Mouse (Mus musculus) right cerebral cortex, postnatal 14 days (tissue): ENCODE measurements at regions not wholly inside any gene's neighbourhood (a gene's known extent, or its start where the extent isn't known, plus 50 kb on each side); places are given as distances from the start of the nearest gene placed in this dataset.

Experiments used
- DNase-seq: peaks from one replicate; pipeline ENCODE4 v3.0.0; 2022

DNA sequence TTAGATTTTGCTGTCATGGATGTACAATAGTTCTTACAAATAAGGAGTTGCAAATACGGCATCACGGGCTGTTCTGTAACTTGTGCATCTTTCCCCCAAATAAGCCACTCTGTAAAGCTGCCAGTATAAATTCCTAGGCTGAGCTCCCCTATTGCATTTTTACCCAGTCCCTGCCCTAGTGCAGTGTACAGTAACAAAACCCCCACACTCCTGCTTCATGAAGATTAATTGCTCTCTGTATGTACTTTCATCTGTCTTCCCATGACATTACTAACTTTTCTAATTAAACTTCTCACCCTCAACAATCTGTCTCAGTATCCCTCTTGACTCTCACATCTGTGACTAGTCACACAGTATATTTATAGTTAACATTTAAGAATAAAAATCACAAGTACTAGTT lies 73.4 kb downstream of the Tm4sf1 start:
- no peak for DNase-seq

DNA sequence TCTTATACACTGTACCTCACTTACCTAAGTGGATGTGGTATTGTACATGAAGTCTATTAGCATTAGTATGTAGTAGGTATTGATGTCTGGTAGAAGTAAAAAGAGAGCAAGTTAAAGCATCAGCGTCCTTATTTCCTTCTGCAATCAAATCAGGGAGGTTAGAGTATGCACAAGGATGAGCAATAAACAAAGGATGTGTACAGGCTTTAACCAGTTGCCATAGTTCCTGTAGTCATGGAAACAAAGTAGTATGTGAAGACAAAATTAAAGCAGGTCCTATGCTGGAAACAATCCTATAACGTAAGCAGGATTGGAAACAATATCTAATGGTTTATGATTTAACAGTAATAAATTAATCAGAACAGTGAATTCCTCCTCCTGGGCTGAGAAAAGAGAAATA lies 78.0 kb downstream of the Tm4sf1 start:
- DNase-seq, result no peak

DNA sequence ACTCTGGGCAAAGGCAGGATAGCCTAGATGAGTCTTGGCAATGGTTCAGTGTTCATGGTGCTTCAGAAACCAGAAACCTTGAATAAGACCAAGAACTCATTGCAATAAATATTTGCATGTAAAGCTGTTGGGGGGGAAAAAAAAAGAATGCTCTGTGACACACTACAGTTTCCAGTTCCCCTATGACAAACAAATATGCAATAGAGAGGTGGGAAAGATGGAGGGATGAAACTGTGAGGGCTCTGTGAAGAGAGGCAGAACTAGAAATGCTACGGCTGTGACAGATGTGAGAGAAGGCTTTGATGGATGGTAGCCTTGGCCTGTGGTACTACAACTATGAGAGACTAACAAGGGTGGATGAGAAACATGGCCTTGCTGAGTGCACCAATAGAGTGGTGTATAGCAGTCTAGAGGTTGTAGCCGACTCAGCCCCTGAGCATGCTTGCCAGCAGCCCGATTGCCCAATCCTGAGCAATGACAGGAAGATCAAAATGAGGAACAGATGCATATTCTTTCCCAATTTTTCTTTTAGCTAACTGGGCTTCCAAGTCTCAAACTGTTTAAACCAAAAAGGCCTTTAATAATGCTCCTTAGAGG lies 79.4 kb downstream of the Tm4sf1 start:
- no peak for DNase-seq

DNA sequence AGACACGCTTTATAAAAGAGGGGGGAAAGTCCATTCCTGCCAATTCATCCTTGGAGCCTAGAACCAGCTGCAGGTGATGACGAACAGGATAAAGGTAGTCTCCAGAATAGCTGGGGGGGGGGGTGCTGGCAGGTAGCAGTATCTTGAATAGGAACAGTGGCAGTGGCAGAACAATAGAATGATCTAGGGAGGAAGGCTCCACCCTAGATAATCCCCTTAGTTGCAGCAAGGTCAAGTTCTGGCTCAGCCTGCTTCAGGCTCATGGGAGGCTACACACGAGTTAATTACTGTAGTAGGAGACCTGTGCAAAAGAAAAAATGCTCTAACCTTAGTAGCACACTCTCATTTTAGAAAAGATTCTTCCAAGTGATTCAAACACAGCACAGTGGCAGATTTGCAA lies 83.4 kb downstream of the Tm4sf1 start:
- DNase-seq, result no peak

DNA sequence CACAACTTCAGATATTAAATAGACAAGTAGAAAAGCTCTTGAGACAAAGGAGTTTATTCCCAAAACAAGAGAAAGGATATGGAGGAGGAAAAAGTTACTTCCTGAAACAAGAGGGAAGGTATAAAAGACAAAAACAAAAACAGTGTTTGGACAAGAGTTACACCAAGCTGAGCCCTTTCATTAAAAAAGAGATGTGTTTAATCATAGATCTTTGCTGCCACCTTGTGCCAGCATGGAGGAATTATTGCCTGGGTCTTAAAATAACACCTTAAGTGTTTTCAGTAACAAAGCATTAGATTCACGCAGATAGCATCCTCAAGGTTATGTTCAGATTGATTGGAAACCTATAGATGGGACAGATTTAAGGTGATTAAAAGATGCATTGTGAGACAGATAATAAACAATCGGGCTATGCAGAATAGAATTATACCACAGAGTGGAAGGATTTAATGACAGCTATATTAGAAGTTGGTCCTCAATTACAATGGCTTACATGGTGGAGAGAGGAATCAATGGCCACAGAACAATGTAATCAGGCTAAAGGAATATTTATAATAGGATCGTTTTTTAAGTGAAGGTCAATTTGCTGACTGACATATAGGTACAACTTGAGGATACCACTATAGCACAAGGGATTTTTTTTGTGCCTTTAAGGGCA lies 97.6 kb downstream of the Tm4sf1 start:
- DNase-seq, result peak; percentile 30

DNA sequence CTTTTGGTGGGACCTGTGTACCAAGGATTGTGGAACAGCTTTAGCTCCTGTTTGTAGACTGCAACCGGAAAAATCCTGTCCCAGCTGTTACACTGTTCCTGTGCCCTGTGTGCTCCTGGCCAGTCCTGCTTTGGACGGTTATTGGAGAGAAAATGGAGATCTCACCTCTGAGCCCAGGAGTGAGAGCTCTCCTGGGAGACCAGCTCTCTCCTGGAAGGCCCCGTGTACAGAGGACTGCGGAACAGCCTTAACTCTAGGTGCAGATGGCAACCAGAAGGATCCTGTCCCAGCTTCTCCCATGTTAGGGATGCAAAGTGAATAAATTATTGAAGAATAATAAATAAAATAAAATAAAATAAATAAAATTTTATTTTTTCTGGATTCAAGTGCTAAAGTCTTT lies 98.4 kb downstream of the Tm4sf1 start:
- DNase-seq, result no peak

DNA sequence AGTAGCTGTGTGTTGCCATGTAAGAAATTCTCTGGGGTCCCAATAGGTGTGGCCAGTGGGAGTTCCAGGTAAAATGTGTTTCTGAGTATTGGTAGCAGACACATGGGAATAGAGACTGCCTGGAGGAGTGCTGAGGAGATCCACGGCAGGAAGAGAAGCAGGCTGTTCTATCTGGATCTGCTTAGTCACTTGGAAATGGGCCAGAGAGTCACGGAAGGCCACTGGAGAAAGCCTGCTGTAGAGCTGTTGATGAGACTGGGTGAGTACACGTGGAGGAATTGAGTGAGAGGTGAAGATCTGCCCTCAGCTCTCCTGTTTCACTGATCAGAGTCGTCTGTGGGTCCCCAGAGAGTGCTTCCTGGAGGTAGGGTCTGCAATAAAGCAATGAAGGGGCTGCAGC lies 120.2 kb downstream of the Tm4sf1 start:
- no peak for DNase-seq

DNA sequence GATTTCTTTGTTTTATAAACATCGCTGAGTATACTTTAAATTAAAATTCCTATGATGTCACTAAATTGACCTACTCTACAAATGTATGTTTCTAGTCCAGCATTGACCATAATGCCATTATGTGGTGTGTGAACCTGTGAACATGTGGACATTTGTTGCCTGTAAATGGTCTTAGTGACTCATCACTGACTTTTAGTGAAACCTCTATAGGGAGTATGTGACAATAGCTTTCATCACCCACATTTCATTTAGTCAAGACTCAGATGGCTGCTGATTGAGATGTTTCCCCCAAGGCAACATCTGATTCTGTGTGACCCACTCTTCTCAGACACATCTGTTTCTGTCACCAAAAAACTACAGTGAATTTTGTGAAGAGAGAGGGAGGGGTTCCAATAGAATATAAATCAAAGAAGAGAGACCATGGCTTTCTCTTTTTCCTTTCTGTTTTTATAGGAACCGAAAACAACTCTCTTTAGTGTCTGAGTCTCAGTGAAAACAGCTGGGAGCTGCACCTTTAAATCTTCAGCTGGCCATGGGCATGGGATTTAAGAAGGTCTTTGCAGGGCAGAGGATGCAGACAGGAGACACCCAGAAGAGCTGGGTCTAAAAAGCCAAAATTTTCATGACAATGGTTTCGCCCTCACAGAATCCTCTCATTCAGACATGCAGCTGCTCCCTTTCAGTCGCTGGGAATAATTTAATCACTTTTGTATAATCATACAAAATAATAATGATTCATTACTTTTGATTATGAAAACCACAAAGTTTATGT lies 148.4 kb downstream of the Tm4sf1 start:
- no peak for DNase-seq

DNA sequence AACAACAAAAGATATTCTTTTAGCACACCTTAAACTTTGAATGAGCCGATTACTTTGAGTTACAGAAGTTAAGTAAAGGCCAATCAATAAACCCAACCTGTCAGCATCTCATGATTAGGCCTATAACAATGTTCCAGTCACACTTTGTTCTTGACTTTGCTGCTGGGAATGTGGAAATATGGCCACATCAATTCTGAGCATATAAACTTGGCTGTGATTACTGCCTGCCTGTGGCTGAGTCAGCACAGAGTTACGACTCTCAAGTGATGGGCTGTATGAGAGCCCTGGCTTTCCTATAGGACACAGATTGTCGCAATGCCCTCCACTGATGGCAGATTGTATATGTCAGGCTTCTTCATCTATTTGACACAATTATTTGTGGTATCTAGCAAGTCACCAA lies 152.6 kb downstream of the Tm4sf1 start:
- DNase-seq, result no peak

DNA sequence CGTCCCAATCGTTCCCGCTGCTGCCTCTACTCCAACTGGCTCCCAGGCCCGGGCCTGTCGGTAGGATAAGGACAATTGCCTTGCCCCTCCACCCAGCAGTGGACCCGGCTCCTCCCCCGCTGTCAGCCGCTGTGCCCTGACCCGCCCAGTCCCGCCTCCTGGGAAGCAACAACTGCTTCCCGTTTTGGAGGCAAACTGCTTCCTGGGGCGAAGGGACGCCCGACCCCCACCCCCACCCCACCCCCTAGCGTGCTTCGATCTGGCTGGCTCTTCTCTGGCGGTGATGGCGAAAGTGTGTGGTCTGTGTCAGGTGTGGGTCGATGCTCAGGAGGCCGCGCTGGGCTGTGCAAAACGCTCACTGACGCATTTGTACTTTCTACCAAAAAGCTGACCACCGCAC lies 164.9 kb downstream of the Tm4sf1 start:
- DNase-seq, result peak; percentile 8

DNA sequence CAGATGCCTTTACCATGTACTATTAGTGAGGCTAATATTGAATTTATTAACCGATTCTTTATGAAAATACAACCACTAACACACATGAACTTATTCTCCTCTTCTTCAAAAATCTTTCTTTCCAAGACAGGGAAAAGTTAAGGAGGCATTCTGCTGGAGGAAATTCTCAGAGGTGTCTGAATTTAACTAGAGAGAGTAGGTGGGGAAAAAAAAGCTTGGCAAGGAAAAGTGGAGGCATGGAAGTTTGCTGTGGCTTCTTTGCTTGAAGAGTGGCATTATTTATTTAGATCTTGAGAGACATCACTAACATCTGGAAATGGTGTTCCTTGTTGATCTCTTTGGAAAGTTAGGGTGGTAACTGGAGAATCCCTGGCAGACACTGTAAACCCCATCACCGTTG lies 173.2 kb downstream of the Tm4sf1 start:
- no peak for DNase-seq

DNA sequence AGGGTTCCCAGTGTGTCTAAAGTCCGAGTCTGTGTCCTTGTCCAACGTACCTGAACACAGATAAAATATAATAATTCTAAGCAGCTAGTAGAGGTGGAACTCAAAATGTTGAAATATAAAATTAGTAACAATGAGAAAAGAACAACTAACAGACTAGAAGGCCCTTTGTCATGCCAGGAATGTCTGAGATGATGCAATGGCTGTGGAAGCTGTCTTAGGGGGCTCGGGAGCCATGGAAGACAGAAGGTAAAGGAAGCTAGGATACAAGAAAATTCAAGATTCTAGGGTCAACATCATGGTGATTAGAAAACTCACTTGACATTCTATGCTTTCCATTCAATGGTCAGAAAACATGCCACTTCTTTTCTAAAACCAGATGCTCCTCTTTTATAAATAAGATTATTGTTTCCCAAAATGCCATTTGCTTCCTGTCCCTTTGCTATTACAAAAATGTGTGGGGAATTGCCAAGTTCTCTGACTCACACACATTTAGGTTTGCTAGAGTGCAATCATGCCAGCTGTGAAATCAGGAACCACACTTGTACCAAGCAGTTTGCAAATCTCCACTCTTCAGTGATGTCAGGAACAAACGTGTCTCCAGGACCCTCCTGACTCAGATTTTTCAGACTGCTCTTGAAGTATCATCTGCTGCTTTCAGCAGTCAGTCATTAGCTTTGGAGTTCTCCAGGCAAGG lies 175.8 kb downstream of the Tm4sf1 start:
- no peak for DNase-seq

DNA sequence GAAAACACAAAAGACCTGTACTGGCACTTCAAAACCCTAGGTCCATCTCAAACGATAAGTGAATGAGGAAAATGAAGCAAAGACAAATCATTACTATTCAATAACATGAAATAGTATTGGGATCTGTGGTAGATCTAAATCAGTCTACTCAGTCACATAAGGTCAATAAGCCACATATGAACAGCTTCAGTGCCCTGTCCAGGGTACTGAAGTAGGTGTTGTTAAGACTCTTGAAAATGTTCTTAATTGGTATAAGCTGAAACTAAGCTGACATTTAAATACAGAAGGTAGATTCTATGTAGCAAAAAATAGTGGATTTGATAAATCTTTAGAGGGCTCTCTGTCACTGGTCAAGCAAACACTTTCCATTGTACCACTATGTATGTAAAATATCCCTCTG lies 183.8 kb downstream of the Tm4sf1 start:
- no peak for DNase-seq

DNA sequence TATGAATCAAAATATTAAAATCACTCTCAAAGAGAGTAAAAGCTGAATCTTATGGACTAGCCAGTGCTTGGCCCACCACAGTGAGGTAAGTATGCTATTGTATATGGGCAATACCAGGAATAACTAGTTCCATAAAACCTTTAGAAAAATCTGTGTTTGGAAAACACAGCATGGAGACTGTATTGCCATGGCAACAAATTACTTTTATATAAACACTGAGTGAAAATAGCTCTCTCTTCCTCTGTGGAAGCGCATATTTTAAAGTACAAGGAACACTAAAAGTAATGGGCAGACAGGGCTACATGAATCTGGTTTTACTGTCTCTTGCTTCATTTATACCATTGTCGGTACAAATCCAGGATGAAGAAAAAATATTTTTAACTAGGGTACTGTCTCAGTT lies 199.5 kb downstream of the Tm4sf1 start:
- DNase-seq, result no peak

DNA sequence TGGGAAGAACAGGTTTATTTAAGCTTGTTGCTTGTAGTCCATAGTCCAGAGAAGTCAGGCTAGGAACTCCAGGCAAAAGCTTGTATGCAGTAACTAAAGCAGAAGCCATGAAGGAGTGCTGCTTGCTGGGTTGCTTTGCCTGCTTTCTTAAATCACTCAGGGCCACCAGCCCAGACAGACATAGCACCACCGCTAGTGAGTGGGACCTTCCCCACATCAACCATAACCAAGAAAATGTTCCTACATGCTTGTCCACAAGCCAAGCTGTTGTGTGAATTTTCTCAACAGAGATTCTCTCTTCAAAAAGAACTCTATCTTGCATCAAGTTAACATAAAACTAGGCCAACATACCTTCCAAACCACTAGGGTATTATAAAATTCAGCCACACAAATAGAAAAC lies 201.3 kb downstream of the Tm4sf1 start:
- no peak for DNase-seq

DNA sequence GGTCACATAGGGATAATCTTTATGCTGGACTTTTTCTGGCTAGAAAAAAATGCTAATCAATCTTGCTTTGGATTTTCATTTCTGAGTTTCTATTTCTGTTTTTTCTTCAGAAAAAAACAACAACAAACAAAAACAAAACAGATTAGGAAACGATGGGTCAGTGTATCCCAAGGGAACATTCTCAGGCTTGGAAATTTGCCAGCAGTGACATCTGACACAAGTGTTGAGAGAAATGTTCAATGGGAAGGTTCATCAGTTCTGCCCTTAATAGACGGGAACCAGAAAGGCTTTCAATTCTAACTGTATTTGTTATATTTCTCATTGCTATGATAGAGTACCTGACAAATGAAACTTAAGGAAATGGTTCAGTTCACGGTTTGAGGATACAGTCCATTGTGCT lies 206.9 kb downstream of the Tm4sf1 start:
- no peak for DNase-seq

DNA sequence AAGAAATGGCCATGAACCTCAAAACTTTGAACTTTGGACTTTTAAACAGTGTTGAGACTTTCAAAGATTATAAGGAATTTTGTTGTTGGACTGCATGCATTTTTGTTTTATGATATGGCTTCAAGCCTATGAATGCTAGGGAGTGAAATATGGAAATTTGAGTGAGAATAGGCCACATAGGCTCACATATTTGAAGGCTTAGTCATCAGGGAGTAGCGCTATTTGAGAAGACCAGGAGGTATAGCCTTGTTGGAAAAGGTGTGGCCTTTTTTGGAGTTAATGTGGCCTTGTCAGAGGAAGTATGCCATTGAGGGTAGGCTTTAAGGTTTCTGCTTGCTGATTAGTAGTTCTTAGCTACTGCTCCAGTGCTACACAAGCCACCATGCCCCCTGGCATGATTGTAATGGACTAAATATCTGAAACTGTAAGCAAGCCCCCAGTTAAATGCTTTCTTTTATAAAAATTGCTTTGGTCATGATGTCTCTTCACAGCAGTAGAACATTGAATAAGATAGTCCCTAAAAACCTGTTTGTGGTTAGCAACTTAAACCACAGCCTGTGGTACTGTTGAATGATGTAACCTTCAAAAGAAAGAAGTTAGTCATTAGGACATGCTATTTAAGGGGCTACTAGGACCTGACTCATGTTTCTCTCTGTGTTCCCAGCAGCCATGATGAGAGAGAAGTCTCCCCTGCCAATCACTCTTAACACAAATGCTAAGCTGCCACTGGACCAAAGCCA lies 208.4 kb downstream of the Tm4sf1 start:
- no peak for DNase-seq

DNA sequence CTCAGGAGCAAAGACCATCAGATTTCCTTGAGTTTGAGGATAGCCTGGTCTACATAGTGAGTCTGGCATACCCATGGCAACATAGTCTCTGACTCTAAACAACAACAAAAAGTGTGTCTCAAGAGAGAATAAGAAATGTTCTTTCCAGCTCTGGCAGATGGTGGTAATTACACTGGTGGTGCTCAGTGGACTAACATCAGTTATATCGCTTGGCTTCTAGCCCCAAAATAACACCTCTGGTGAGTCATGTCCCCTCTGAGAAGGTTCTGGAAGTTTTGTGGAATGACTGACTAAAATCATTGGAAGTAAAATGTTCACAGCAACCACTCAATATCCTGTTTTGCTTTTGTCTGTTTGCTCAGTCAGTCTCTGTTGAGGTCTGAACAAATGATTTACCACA lies 227.3 kb downstream of the Tm4sf1 start:
- DNase-seq, result no peak

DNA sequence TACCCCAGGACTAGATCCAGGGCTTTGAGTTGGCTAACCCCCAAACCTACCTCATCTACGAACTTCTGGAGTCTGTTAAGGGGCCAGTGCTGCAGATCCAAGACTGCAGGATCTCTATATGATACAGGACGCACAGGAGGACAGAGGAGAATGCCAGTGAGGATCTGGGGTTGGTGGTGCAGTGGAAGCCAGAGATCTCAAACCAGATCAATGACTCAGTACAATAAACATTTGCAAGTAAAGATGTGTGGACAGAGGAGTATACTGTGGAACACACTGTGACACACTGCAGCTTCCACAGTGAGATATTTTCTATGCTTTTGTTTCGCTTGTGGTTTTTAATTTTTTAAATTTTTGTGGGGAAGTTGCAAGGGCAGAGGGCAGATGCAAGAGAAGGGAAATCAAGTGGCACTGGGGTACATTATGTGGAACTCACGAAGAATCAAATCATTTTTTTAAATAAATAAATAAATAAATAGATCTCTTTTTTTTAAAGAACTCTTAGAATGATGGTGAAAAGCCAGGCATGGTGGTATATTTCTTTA lies 227.8 kb downstream of the Tm4sf1 start:
- DNase-seq, result no peak

DNA sequence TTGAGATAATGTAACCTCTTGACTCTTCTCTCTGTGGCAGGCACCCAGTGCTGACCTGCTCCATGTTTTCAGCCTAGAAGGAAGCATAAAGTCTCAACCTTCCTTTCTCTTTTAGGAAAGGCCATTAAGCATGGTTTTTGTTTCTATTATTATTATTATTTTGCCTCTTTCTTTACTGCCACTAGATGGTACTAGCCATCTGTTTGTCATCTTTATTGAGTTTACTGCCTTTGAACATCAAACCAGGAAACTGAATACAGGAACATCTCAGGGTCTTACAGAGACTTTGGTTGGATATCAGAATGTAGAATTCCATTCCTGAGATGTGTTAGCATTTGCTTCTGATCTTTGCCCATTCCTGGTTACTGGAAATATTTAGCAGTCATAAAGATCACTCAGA lies 268.8 kb downstream of the Tm4sf1 start:
- DNase-seq, result no peak

DNA sequence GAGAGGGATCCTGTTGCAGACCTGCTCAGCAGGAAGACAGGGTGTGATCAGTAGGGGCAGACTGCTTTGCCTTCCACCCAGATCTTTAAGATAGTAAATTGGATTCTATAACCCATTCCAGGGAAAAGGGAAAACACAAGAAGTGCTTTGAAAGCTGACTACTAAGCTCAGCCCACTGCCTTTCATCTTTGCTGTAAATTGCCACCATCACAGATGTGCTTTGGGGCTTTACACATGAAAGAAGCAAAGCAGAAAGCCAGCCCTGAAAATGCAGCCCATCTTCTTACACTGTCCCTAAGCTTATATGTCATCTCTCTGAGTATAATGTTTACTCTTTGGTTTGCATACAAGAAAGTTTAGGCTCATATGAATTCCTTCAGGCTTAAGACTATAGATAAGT lies 283.6 kb downstream of the Tm4sf1 start:
- no peak for DNase-seq

DNA sequence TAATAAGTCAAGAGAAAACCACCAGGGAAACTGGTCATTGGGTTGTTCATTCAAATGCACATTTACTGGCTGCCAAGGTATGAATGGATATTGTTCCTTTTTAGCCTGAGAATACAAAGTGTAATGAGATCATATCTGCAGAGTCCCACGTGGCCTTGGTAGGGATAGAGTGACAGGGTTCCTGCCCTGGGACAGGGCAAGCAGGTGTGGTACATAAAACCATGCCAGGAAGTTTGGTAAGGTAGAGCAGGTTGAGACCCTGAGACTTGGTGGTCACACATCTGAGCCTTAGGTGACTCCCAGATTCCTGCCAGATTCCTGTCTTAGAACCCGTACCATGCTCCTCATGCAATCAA lies 320.5 kb downstream of the Tm4sf1 start:
- no peak for DNase-seq
